ENCODE assay signal across 8 mouse cellular contexts in the genomic region with DNA sequence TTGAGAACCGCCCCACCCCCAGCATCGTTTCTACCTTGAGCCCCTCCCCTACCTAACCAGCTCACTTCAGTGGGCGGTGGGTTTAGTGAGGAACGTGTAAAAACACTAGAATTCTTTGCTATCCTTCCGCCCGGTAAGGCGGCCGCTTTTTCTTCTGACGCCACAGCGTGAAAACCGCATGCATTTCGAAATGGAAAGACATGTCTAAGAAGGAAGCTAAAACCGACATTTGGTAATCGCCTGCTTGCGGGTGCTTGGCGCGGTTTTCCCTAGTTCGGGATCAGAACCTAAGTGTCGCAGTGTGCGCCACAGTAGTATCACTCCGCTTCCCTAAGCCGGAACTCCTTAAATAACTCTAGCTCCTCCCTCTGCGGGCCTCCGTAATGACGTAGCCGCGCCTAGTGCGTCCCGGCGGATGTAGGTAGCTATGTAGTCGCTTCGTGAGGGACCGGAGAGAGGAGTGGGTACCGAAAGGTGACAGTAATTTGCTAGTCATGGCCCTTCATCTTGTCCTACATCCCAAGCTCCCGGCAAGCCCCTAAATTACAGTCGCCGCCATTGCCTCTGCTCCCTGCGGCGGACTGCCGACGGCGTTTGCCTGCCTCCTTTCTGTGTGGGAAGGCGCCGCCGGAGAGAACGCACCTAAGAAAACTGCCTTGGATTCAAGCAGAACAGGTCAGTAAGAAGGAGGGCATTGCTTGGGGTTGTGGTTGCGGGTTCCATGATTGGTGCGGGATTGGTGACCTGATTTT. TPM values are rescaled to one million over a fixed set of nuclear protein-coding genes. Genes with fewer than 3 reads are reported as not detected.
DNase-seq lines count a peak whose midpoint lies in the region; ATAC-seq lines count a peak whose summit lies in the region.

TSS of gene Armcx5 (plus strand) at position 430 of the 752 bp plus-strand sequence.
TSS of gene Gprasp1 (plus strand) at position 430 of the 752 bp plus-strand sequence.

- H3K27ac ChIP-seq in heart, embryonic 10.5 days: peak within 1 kb of the TSS; percentile 87
- H3K27ac ChIP-seq in kidney, embryonic 15.5 days: peak within 1 kb of the TSS; percentile 81

- H3K36me3 ChIP-seq in heart, embryonic 10.5 days: peaks cover 8% of the 10 kb centered on the region; the same call in 1 of the 2 replicates
- peaks cover 8% of the 10 kb centered on the region; the same call in 1 of the 2 replicates for H3K36me3 ChIP-seq in kidney, embryonic 15.5 days

- peak within 1 kb of the TSS; percentile 58 for H3K4me2 ChIP-seq in kidney, embryonic 15.5 days

- no peaks in the 10 kb centered on the region for H3K4me1 ChIP-seq in heart, embryonic 10.5 days
- peaks cover 5% of the 10 kb centered on the region; the same call in 1 of the 2 replicates for H3K4me1 ChIP-seq in kidney, embryonic 15.5 days

- peak within 1 kb of the TSS; percentile 65 for H3K9ac ChIP-seq in kidney, embryonic 15.5 days

- peak; percentile 85 to 86 for DNase-seq in B cell, adult 2 months
- DNase-seq in brain, adult 2 months (ENCODE audit: low read depth, low spot score): peak; percentile 98
- peak; percentile 92 for DNase-seq in heart, embryonic 10.5 days (ENCODE audit: low spot score)
- peak; percentile 87 for DNase-seq in liver
- DNase-seq in spleen, postnatal 4 days (ENCODE audit: low spot score in 2 of 2): peak; percentile 76 to 84

- peak; percentile 100 for ATAC-seq in erythroblast, adult 5-6 weeks (replicated peaks; ENCODE audit: low FRiP score, poor library complexity, severe bottlenecking)
- peak; percentile 99 for ATAC-seq in kidney, embryonic 15.5 days (replicated peaks; ENCODE audit: low FRiP score)
- ATAC-seq in monocyte, adult 5-6 weeks (replicated peaks; ENCODE audit: insufficient number of reproducible peaks, low FRiP score, low TSS enrichment, poor library complexity, severe bottlenecking): peak; percentile 99

- WGBS in heart, embryonic 10.5 days: 19% methylated on average over 48 of the region's 48 CpGs
- WGBS in kidney, embryonic 15.5 days: 18% methylated on average over 48 of the region's 48 CpGs

- H3K4me3 ChIP-seq in heart, embryonic 10.5 days: peak within 1 kb of the TSS; percentile 68
- peak within 1 kb of the TSS; percentile 65 for H3K4me3 ChIP-seq in kidney, embryonic 15.5 days (replicated peaks)

- 0 out of 2 replicates have a peak, but pooled peaks cover 7% of the 10 kb centered on the region for H3K27me3 ChIP-seq in heart, embryonic 10.5 days (ENCODE audit: insufficient read depth, poor library complexity, severe bottlenecking)
- H3K27me3 ChIP-seq in kidney, embryonic 15.5 days: peaks cover 22% of the 10 kb centered on the region

- H3K9me3 ChIP-seq in heart, embryonic 10.5 days: no peaks in the 10 kb centered on the region
- no peaks in the 10 kb centered on the region for H3K9me3 ChIP-seq in kidney, embryonic 15.5 days (replicated peaks)

RNA-seq across cellular contexts. Expression of gene Armcx5, which starts in this region (rescaled TPM):
- 5.4 and 6.5 TPM in 2 replicates for total RNA-seq in erythroblast, adult 5-6 weeks (2015; ENCODE audit: low replicate concordance)
- 4.4 and 4.7 TPM in 2 replicates for total RNA-seq in erythroblast, adult 5-6 weeks (2017; ENCODE audit: low replicate concordance)
- polyA plus RNA-seq in heart, embryonic 10.5 days (2016; fragmentation: Nextera tagmentation; extraction: Ambion mirVana): 8.7 and 11.0 TPM in 2 replicates
- 9.7 and 10.9 TPM in 2 replicates for polyA plus RNA-seq in kidney, embryonic 15.5 days (2015; fragmentation: Nextera tagmentation; extraction: Ambion mirVana)
- 26.9 to 46.5 TPM (median 27.9 TPM) in 3 replicates for total RNA-seq in monocyte, adult 5-6 weeks (2017)

RNA-seq across cellular contexts. Expression of gene Gprasp1, which starts in this region (rescaled TPM):
- total RNA-seq in erythroblast, adult 5-6 weeks (2015; ENCODE audit: low replicate concordance): 4.6 and 14.6 TPM in 2 replicates
- total RNA-seq in erythroblast, adult 5-6 weeks (2017; ENCODE audit: low replicate concordance): 9.2 and 12.9 TPM in 2 replicates
- 40.7 TPM in 2 replicates for polyA plus RNA-seq in heart, embryonic 10.5 days (2016; fragmentation: Nextera tagmentation; extraction: Ambion mirVana)
- 46.2 and 47.6 TPM in 2 replicates for polyA plus RNA-seq in kidney, embryonic 15.5 days (2015; fragmentation: Nextera tagmentation; extraction: Ambion mirVana)
- 22.4 to 50.7 TPM (median 37.0 TPM) in 3 replicates for total RNA-seq in monocyte, adult 5-6 weeks (2017)

Comparison
In these comparisons a context has a peak if more than half of its experiments do, and no peak if none do; other contexts are left out.
1. Peak in every context shown above with its lines: DNase-seq, ATAC-seq, H3K4me3 ChIP-seq and H3K27ac ChIP-seq.